Mouse (Mus musculus): Measurements from ENCODE around the gene Vmn2r104. TPM values are rescaled to one million over a fixed set of nuclear protein-coding genes. Genes with fewer than 3 reads are reported as not detected.

The Vmn2r104 gene
- polyA plus RNA-seq (2017; shearing (Covaris generic)) = not detected

GRCm38 (mm10) chr17:20048236-20048635 lies at the start of gene Vmn2r104:
Gene Vmn2r104 (minus strand): TSS chr17:20048336.
- ATAC-seq = no peak

- no peak for ATAC-seq
Measured at GRCm38 (mm10) chr17:20074090-20074489, 26.0 kb upstream of the Vmn2r104 start.

- ATAC-seq = no peak
Measured at GRCm38 (mm10) chr17:20071656-20072396, 23.7 kb upstream of the Vmn2r104 start.

Other genes with a start within 250 kb of the Vmn2r104 start
- not detected for gene Fpr-rs7, start 65.9 kb upstream of the Vmn2r104 start, polyA plus RNA-seq (2017; shearing (Covaris generic))
- not detected for gene Fpr-rs6, start 134.8 kb upstream of the Vmn2r104 start, polyA plus RNA-seq (2017; shearing (Covaris generic))
- under 1 TPM; 0.04 to 0.05 TPM for gene Vmn2r105, start 186.7 kb upstream of the Vmn2r104 start, polyA plus RNA-seq (2017; shearing (Covaris generic))
- gene Vmn2r106, start 237.2 kb upstream of the Vmn2r104 start, polyA plus RNA-seq (2017; shearing (Covaris generic)) = not detected

Measured in activated CD4-positive, CD25-positive, alpha-beta regulatory T cell, adult 4 months (primary cell).